Mouse (Mus musculus): Measurements from ENCODE around the gene Daam2.
"Not testable (repeated sequence)": the region's sequence is repeated elsewhere in the genome, so short reads cannot be mapped to it uniquely, and the experiment has no call there.

The Daam2 gene

GRCm38 (mm10) chr17:49481876-49482275 lies 82.3 kb downstream of the Daam2 start:
- no peak for DNase-seq (ENCODE audit: low read depth, low spot score)

GRCm38 (mm10) chr17:49477370-49477769 lies 86.8 kb downstream of the Daam2 start:
- DNase-seq (ENCODE audit: low read depth, low spot score) = no peak

DNA sequence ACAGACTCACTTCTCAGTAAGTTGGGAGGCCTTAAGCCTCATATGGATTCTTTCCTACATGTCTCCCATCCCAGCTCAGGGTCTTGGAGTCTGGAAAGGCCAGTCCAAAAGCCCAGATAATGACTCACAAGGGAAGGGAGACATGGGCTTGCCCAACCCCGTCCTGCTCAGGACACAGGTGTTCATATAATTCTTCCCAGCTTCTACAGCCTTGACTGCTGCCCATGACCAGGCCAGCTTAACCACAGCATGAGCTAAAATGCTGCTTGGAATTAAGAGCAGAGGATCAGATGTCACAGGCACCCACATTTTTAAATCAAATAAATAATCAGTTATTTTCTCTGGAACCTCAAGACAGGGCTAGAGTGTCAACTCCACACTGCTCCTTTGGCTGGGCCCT lies 89.0 kb downstream of the Daam2 start:
- no peak for DNase-seq (ENCODE audit: low read depth, low spot score)

DNA sequence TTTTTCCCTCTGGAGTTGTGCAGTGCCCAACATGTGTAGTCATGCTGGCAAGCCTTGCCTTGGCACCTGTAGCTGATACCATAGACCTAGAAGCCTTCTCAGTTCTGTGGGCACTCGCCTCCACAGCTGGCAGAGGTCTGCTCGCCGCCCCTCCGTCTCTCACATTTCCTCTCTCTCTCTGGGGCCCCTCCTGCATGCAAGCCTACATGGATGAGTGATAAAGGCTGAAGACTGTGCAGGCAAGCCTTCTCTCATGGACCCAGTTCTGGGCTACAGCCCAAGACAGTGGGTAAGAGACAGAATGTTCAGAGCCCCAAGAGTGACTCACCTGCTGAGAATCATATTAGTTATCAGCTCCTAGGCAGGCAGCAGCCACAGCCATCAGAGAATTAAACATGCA lies 90.1 kb downstream of the Daam2 start:
- DNase-seq (ENCODE audit: low read depth, low spot score) = no peak

DNA sequence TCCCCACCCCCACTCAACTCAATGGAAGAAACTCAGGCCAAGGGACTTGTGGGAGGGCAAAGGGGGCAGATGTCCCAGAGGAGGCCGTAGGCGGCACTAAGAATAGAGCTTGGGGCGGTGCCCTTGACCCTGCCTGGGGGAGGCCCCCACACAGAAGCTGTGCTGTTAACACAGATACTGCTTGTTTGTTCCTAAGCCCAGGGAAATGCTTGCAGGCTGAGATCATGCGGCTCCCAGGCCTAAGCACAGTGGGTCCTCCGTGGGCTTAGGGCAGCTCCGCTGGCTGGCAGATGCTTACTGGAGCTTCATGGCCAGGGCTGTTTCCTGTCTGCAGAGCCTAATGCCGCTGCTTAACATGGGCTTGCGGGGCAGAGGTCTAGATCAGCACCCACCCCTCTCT lies 91.5 kb downstream of the Daam2 start:
- peak; percentile 49 for DNase-seq (ENCODE audit: low read depth, low spot score)

- peak; percentile 68 for DNase-seq (ENCODE audit: low read depth, low spot score)
These were observed 95.9 kb downstream of the Daam2 start for GRCm38 (mm10) chr17:49468223-49468622.

- no peak for DNase-seq (ENCODE audit: low read depth, low spot score)
These were observed 99.3 kb downstream of the Daam2 start for GRCm38 (mm10) chr17:49464884-49465283.

- DNase-seq (ENCODE audit: low read depth, low spot score) = no peak
These were observed 105.8 kb downstream of the Daam2 start for GRCm38 (mm10) chr17:49458386-49458785.

- no peak for DNase-seq (ENCODE audit: low read depth, low spot score)
These were observed 106.3 kb downstream of the Daam2 start for GRCm38 (mm10) chr17:49457833-49458232.

DNA sequence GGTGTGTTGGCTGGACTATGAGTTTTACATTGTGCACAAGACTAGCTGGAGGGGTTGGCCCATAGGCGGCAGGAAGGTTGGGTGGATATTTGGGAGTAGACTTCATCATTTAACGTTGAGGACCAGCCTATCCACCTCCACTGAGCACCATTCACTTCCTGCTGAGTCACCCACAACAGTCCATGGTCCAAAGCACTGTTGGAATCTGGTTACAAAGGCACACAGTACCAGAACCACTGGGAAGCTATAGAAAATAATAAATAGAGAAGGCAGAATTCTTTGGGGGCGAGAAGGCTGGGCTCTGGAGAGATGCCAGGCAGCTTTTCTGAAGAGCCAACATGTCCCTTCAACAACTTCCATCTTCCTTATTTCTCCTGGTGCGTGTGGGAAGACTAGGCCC lies 107.8 kb downstream of the Daam2 start:
- DNase-seq (ENCODE audit: low read depth, low spot score) = no peak

- DNase-seq (ENCODE audit: low read depth, low spot score) = no peak
These were observed 113.2 kb downstream of the Daam2 start for GRCm38 (mm10) chr17:49450922-49451321.

DNA sequence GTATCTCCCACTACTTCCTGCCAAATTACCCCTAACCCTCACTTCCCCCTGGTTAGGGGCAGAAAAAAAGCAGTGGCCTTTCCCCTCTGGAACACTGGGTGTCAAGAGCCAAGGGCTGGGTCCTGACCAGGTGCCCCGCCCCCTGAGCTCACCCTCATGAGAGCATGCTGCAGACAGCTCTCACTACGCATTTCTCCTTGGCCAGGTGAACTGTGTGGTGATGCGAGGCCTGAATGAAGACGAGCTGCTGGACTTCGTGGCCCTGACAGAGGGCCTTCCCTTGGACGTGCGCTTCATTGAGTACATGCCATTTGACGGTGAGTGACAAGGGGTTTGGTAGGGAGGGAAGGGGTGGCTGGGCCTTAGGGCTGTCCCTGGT lies 114.9 kb downstream of the Daam2 start:
- DNase-seq (ENCODE audit: low read depth, low spot score) = no peak

DNA sequence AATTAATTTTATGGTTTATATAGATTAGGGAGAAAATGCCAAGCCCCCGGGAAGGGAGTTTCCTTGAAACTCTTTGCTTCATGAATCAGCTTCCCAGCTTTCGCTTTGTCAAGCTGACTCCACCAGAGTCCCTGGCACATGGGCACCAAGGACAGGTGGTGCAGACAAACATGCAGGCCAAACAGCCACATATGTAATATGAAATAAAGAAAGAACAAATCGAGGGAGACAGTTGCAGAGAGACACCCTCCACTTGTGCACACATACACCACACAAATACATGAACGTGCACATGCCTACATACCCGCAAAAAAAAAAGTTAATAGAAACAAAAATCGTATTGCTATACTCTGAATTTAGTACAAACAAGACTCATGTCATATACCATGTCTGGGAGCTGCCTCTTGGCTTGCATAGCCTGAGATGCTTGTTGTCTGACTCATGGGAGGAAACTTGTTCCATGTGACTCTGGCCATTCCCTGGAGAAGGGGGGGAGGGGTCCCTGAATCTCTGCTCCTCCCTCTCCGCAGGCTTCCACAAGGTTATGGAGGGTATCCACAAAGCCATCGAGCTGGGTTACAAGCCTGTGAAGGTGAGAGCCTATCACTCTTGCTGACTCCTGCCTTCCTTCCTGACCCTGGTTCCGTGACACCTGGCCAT lies 115.4 kb downstream of the Daam2 start:
- no peak for DNase-seq (ENCODE audit: low read depth, low spot score)

DNA sequence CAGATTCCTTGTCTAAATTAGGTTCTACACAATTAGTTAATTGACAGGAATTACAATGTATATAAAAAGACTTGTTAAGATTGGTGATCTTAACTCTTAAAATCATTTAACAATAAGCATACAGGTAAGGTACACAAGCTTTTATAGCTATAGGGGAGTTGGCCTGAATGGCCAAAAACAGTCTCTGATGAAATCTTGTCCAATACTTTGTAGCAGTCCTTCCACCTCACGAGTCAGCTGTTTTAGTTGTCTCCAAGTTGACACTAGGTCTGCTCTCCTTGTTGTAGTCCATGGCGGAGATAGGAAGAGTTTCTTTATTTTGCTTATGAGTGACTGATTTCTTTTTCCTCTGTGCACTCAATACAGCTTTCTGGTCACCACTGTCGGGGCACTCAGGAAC lies 121.3 kb downstream of the Daam2 start:
- not testable (repeated sequence) for DNase-seq (ENCODE audit: low read depth, low spot score)

DNA sequence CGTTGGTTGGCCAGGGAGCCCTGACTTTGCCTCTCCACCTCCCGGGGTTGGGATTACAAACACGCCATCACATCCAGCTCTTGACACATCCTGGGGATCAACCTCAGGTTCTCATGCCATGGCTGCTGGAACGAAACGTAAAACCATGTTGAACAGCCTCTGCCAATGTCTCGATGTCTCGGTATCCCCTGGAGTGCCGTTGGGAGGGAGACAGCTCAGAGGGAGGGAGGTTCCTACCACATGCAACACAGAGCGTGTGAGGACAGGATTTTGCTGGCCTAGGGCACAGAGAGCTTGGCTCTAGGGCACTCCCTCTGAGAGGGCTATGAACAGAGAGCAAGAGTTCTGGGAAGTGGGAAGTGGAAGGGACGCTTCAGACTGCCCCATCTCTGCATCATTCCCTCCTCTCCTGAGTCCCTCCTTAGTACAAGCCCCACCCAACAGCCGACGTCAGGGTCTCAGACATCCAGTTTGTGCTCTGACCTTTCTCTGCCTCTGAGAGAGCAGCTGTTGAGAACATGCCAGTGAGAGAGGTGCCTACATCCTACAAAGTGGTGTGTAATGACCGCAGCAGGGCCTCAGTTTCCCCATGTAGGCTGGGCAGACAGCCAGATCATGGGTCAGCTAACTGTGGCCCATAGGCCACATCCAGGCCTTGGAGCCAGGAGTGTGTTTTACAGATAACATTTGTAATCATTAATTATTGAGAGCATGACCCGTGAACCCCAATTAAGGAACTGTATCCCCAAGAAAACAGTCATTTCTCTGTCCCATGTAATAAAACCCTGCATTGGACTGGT lies 123.6 kb downstream of the Daam2 start:
- no peak for DNase-seq (ENCODE audit: low read depth, low spot score)

DNA sequence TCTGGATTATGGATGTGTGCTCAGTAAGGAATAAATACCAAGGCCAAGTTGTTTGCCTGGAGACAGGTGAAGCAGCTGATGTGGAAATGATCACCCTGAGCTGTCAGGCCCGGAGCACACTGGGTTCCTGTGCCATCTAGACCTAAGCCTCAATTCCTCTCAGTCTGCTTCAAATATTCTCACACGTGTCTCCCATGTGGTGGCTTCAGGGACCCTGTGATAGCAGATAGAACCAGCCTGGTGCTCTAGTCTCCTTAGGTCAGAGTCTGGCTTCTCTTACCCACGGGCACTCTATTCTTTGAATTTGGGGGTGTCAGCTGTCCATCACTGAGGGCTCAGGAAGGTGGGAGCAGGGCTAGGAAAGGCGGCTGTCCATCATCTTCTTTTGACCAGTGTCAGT lies 124.4 kb downstream of the Daam2 start:
- no peak for DNase-seq (ENCODE audit: low read depth, low spot score)

DNA sequence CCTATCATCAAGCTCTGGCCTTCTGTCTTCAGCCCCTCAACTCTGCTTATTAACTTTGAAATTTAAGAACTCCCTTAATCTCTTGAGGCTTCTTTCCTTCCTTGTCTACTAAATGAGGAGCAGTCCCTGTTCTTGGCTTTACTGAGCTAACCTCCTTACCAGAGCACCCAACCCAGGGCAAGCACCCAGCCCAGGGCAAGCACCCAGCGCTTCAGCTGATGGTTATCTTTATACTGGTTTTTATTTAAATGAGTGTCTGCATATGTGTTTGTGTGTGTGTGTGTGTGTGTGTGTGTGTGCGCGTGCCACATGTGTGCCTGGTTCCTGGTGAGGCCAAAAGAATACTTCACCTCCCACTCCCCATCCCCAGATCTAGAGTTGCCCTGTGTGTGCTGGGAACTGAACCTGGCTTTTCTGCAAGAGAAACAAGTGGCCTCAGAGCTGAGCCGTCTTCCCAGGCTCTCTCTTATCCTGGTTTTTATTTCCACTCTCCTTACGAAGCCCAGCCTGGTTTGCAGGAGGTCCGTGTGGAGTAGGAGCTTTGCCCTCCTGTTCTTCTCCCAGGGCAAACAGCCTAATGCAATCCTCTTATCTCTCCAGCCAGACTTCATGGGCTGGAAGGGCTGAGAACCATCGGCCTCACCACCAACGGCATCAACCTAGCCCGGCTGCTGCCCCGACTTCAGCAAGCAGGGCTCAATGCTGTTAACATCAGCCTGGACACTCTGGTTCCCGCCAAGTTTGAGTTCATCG lies 125.1 kb downstream of the Daam2 start:
- no peak for DNase-seq (ENCODE audit: low read depth, low spot score)

- DNase-seq (ENCODE audit: low read depth, low spot score) = not testable (repeated sequence)
These were observed 126.8 kb downstream of the Daam2 start for GRCm38 (mm10) chr17:49437306-49437705.

- DNase-seq (ENCODE audit: low read depth, low spot score) = no peak
These were observed 127.5 kb downstream of the Daam2 start for GRCm38 (mm10) chr17:49436631-49437030.

DNA sequence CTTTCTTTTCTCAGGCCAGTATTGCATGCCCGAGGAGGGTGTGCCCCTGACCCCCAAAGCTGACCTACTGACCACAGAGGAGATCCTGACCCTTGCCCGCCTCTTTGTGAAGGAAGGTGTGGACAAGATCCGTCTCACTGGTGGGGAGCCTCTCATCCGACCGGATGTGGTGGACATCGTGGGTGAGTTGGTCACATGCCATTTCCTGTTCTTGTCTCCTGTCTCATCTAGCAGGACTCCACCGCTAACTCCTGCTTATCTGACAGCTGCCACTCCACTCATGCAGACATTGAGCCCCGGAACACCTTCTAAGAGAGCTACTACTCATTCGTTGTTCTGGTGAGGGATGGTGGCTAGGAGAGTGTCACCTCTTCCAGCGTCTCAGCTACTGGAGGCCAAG lies 129.1 kb downstream of the Daam2 start:
- DNase-seq (ENCODE audit: low read depth, low spot score) = no peak

GRCm38 (mm10) chr17:49434236-49434635 lies 129.9 kb downstream of the Daam2 start:
- DNase-seq (ENCODE audit: low read depth, low spot score) = no peak

GRCm38 (mm10) chr17:49433071-49433470 lies 131.1 kb downstream of the Daam2 start:
- DNase-seq (ENCODE audit: low read depth, low spot score) = no peak
